Mouse (Mus musculus) embryo, embryonic 11 days (tissue): ENCODE results near the gene Fndc7.
"Not testable (repeated sequence)": the region's sequence is repeated elsewhere in the genome, so short reads cannot be mapped to it uniquely, and the experiment has no call there.

Experiments used
- DNase-seq: peaks from one replicate; pipeline ENCODE4 v3.0.0-alpha.2; 2015

Fndc7 gene

DNA sequence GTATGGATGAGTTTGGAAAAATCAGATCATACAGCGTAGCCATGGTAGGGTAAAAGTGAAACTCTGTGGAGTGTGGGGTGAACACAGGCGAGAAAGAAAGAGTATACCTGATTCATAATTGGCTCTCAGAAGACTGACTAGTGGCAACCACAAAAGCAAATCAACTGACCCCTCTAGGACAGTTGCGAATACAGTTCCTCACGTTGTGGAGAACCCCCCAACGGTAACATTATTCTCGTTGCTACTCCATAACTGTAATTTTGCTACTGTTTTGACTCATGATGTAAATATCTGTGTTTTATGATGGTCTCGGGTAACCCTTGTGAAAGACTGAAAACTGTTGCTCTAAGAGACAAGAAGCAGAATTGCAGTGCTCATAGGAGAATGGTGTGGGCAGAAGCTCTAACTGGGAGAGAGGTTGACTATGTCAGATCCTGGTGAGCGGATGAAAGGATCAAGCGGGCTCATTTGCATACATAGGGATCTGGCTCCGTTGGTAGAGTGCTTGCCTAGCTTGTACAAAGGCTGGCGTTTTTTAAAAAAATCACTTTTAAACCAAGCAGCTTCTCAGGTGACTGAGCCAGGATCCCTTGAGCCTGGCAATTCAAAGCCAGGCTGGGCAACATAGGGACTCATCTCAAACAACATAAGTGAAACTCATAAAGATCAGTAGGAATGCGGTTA lies 2.7 kb downstream of the Fndc7 start:
- no peak for DNase-seq

DNA sequence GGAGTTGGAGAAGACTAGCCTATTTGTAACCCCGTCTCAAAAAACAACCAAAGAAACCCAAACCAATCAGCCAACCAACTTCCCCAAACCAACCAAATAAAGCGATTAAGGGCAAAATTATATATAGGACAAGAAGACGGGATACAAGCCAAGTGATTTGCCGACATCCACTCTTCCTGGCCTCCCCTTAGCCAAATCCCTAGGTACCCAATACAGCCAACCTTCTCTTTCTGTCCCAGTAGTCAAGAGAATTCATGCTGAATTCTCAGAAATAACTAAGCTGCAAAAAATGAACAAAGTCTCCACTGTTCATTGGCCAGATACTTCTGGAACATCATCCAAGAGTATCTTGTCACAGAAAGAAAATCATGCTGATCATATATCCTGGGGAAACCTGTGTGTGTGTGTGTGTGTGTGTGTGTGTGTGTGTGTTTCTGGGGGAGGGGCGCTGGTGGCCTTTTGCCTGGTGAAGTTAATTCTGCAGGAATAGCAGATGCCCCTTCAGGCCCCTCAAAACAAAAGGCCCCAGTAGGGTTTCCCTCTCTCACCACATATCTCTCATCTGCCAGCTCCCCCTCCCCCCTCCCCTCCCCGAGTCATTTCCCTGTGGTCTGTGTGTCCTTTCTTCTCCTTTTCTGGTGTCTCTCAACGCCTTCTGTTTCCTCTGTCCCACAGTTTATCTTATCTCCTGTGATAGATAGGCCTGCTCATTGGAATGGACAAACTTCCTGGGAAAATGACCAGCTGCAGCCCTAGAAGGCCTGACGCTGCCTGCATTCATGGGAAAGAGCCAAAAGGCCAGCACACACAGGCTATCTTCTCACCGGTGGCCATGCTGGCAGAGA lies 3.9 kb downstream of the Fndc7 start:
- DNase-seq: peak; percentile 46

GRCm38 (mm10) chr3:108884706-108885289 lies 5.0 kb downstream of the Fndc7 start:
- no peak for DNase-seq

DNA sequence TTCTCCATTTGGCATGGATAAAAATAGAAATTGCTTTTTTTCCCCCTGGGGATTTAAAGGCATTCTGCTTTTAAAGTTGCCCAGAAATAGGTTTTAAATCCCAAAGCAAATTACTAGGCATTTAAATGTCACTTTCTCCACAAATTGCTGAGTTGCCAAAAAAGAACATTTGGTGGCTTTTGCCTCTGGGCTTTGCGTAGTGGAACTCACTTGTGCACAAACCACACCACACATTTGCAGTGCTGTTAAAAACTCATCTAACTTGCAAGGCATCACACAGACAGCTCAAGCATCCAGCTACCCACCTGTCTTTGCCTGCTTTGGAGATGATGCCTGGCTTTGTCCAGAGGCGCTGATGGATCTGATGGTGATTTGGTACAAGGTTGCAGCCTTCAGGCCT lies 6.7 kb downstream of the Fndc7 start:
- no peak for DNase-seq

DNA sequence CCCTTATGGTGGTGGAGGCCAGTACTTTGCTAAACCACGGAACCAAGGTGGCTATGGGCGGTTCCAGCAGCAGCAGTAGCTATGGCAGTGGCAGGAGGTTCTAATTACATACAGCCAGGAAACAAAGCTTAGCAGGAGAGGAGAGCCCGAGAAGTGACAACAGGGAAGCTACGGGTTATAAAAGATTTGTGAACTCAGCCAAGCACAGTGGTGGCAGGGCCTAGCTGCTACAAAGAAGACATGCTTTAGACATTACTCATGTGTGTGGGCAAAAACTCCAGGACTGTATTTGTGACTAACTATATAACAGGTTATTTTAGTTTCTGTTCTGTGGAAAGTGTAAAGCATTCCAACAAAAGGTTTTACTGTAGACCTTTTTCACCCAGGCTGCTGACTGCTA lies 7.9 kb downstream of the Fndc7 start:
- not testable (repeated sequence) for DNase-seq

DNA sequence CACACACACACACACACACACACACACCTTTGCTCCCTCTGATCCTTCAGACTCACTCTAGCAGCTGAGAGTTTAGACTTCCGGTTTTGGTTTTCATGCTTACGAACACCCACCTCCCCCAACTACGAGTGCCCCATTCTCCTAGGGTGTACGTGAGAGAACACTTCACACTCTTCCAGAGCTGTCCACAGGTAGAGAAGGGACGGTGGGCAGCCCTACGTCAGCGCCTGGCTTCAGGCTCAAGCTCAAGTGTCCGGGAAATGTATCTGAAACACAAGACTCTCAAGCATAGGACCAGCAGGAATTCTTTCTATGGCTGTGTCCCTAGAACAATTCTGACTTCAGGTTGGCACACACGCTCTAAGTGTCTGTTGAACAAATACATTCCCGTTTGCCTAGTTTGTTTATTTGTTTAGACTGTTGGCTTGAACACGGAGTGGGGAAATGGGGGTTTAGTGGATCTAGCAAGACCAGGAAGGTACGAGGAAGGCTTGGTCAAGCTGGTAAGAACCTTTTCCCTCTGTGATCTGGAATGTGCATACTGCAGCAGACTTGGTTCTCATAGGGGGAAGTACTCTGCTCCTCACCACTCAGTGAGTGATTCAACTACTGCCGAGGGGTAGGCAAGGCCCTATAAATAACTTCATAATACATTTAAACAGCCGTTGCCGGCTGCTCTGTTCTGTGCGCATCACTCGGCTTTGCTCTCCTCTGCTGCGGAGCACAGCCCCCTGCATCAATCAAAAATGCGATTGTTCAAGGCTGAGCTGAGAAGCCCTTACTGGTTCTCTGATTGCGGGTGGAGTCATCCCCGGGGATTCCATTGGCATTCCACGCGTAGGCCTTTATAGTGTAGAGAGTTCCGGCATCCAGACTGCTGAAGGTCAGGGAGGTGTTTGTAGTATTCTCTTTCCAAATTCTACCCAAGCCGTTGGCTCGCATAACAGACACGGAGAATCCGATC lies 9.0 kb downstream of the Fndc7 start:
- DNase-seq: peak; percentile 47

DNA sequence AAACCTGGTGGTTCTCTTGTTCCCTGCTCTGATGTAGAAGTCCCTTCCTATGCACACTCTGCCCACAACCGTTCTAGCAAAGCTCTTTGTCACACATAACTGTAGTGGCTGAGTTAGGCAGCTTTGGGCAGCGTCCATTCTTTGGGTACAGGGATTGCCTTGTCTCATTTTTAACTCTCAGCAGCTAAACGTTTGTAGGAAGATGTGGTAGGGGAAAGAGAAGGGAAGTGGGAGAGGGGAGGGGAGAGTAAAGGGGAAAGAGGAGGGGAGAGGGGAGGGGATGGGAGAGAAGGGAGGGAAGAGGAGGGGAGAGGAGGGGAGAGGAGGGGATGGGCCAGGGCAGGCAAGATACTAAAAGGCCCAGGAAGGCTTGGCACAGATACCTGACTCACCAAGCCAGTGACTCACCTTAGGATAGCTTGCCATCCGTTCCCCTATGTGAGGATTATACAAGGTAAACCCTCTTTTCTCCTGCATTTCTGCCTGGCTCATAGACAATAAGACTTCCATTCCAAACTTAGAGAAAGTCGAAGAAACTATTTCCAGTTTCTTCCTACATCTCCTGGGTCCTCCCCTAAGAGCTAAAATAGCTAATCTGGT lies 9.9 kb downstream of the Fndc7 start:
- no peak for DNase-seq

GRCm38 (mm10) chr3:108879129-108879528 lies 10.7 kb downstream of the Fndc7 start:
- DNase-seq: no peak

GRCm38 (mm10) chr3:108870631-108871030 lies 19.2 kb downstream of the Fndc7 start:
- DNase-seq: no peak

- DNase-seq: no peak
Measured at GRCm38 (mm10) chr3:108867449-108867848, 22.4 kb downstream of the Fndc7 start.

DNA sequence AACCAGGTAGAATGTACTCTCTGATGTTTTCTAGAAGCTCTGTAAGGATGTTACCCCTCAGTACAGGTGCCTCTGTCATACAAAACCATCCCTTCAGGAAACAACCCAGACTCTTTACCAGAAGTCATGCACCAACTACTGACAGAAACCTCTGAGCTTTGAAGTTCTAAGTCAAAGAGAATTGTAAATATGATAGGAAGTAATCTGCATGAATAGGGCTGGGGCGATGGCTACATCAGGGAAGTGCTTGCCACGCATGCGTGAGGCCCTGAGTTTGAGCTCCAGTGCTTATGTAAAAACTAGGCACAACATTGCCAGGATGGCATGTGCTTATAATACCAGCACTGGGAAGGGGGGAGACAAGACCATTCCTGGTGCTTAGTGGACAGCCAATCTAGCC lies 24.1 kb downstream of the Fndc7 start:
- no peak for DNase-seq

- no peak for DNase-seq
Measured at GRCm38 (mm10) chr3:108865129-108865528, 24.7 kb downstream of the Fndc7 start.

- no peak for DNase-seq
Measured at GRCm38 (mm10) chr3:108863091-108863490, 26.7 kb downstream of the Fndc7 start.

DNA sequence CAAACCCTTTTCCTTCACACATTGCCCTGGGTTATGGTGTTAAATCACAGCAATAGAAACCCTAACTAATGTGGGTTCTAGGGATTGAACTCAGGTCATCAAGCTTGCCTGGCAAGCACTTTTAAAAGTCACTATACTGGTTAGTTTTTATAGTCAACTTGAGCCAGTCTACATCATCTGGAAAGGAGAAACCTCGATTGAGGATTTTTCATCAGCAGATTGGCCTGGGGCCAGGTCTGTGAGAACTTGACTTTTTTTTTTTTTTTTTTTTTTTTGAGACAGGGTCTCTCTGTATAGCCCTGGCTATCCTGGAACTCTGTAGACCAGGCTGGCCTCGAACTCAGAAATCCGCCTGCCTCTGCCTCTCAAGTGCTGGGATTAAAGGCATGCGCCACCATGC lies 27.5 kb downstream of the Fndc7 start:
- DNase-seq: not testable (repeated sequence)

DNA sequence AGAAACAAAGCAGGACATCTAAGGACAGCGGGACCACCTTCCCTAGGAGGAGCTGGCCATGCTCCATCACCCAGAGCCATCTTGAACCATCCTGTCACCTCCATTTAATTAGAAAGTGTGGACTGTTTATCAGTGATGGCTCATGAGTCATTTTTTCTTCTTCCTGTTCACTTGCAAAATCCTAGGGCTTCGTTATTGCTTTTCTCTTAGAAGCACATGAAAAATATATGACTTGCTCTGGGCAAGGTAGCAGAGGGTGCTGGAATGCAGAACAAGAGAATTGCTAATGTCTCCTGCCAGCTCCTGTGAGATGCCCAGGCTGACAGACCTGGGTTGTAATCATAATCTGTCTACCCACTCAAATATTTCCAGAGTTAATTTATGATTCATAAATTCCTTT lies 29.0 kb downstream of the Fndc7 start:
- DNase-seq: no peak

DNA sequence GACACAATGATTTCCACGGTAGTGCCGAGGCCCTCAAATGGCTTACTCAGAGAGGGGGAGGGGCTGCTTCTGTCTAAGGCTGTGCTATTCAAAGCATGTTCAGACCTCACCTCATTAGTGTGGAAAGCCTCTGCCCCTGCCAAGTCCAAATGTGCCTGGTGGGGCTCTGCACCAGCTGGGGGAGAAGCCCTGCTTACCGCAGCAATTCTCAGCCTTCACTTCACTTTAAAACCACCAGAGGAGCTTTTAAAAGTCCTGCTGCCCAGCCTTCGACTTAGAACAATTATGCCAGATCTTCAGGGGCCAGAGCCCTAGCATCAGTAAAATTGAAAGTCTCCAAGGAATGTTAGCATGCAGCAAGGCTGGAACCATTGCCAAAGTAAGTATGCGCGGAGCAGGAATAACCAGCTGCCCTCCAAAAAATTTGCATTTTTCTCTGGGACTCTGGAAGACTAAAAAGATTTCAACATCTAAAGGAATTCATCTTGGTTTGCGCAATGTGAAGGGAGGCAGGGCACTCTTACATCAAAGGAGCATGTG lies 31.5 kb downstream of the Fndc7 start:
- DNase-seq: peak; percentile 75

DNA sequence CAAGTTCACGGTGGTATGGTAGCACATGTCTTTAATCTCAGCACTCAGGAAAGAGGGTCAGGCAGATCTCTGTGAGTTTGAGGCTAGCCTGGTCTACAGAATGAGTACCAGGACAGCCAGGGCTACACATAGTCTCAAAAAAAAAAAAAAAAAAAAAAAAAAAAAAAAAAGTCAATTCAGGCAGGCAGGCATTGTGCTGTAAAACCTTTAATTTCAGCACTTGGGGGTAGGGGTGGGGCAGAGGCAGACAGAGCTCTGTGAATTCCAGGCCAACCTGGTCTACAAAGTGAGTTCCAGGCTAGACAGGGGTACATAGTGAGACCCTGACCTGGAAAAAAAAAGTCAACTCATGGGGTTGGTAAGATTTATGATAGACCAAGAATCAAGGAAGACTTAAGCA lies 32.1 kb downstream of the Fndc7 start:
- DNase-seq: no peak

DNA sequence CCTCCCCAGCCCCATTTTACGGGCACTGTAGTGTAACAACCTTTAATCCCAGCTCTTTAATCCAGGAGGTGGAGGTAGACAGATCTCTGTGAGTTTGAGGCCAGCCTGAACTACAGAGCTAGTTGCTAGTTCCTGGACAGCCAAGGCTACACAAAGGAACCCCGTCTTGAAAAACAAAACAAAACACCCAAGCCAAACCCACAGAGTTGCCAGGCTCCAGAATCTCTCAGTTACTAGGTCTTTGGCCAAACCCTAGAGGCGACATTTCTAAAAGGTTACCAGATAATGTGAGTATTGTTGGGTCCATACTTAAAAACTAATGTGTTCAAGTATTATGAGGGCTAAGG lies 32.7 kb downstream of the Fndc7 start:
- DNase-seq: no peak

GRCm38 (mm10) chr3:108856386-108857123 lies 33.3 kb downstream of the Fndc7 start:
- peak; percentile 28 for DNase-seq

GRCm38 (mm10) chr3:108855864-108856263 lies 33.9 kb downstream of the Fndc7 start:
- DNase-seq: no peak

- peak; percentile 39 for DNase-seq
Measured at GRCm38 (mm10) chr3:108855371-108855770, 34.4 kb downstream of the Fndc7 start.
